12 mouse cellular contexts compared by ENCODE assay signal in the genomic region with DNA sequence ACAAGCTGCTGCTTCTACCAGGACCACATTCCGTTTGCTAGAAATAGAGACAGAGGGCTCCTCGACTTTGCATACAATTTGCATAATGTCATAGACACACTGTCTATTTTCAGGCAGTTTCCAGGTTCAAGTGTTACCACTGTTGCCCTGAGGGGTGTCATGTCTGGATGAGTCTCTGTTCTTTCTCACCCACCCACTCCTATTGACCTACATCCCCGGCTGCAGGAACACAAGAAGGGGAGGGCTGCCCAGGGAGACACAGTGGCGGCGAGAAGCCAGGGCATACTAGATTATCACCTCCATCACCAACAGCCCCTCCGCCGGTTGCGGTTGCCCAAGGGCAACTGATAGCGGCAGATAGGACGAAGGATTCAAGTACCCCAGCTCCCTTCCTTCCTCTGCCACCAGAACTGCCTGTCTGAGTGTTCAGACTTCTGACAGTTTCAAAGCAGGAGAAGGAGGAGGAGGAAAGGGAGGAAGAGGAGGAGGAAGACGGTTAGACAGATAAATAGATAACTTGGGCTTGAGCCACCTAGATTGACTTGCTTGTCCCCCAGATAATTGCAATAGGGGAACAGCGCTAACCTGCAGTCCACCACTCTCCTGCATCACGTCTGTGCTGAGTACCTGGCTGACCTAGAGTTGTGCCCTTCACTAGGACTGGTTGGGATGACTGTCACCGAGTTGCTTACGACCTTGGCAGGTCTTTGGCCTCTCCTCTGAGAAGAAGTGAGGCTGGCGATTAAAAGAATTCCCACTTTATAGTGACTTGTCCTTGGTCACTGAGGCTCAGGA. TPM values are rescaled to one million over a fixed set of nuclear protein-coding genes. Genes with fewer than 3 reads are reported as not detected.
A peak's percentile ranks its signal among the peaks of the same experiment; 100 is the strongest.
DNase-seq lines count a peak whose midpoint lies in the region; ATAC-seq lines count a peak whose summit lies in the region.
"Had no signal": no experiment of that assay in that cellular context is flagged by ENCODE, and none has a peak within 500 bp of the region (broad histone marks: within the 10 kb centered on the region; RNA-seq: fewer than 3 reads in every experiment).

No protein-coding gene starts in this region.

- no peak for ATAC-seq in hindbrain, embryonic 13.5 days (ENCODE audit: low FRiP score)
- ATAC-seq in hindbrain, embryonic 14.5 days (ENCODE audit: low FRiP score): no peak
- ATAC-seq in intestine, embryonic 15.5 days: no peak
- ATAC-seq in erythroblast, adult 5-6 weeks (replicated peaks; ENCODE audit: low FRiP score, poor library complexity, severe bottlenecking): no peak
- ATAC-seq: hindbrain, embryonic 16.5 days; midbrain, embryonic 13.5 days had no signal

- peak overlapping the region; percentile 29; the same call in 1 of the 2 replicates for H3K9ac ChIP-seq in hindbrain, embryonic 13.5 days
- no peak overlapping the region for H3K9ac ChIP-seq in hindbrain, embryonic 14.5 days
- no peak overlapping the region for H3K9ac ChIP-seq in intestine, embryonic 15.5 days

- no peak for DNase-seq in hindbrain, embryonic 14.5 days (ENCODE audit: low spot score)
- DNase-seq in thymus, postnatal 0 days (ENCODE audit: low spot score): peak; percentile 26
- DNase-seq in thymus, postnatal 10 days (ENCODE audit: low spot score in 2 of 2): no peak
- DNase-seq in gastrocnemius, postnatal 36 days: no peak
- DNase-seq: cerebellum, adult 11-12 months had no signal

- intact Hi-C loops in gastrocnemius, postnatal 36 days (cut with DNase I): loop anchor here (5.0 kb wide), 1 partner anchor 55 kb away; no protein-coding TSS in a partner anchor

- 0 out of 2 replicates have a peak, but pooled peaks cover 18% of the 10 kb centered on the region for H3K27me3 ChIP-seq in hindbrain, embryonic 13.5 days
- no peaks in the 10 kb centered on the region for H3K27me3 ChIP-seq in hindbrain, embryonic 14.5 days (ENCODE audit: control insufficient read depth, insufficient read depth, low read length)
- H3K27me3 ChIP-seq in intestine, embryonic 15.5 days (replicated peaks): no peaks in the 10 kb centered on the region

- 76% methylated on average over 16 of the region's 16 CpGs for WGBS in hindbrain, embryonic 13.5 days
- WGBS in hindbrain, embryonic 14.5 days: 72% methylated on average over 16 of the region's 16 CpGs
- 62% methylated on average over 16 of the region's 16 CpGs for WGBS in intestine, embryonic 15.5 days

- H3K27ac ChIP-seq in hindbrain, embryonic 13.5 days: no peak overlapping the region
- H3K27ac ChIP-seq in hindbrain, embryonic 14.5 days: no peak overlapping the region
- H3K27ac ChIP-seq in intestine, embryonic 15.5 days: peak overlapping the region; percentile 29; the same call in 1 of the 2 replicates
- H3K27ac ChIP-seq: midbrain, embryonic 13.5 days had no signal

- no peaks in the 10 kb centered on the region for H3K9me3 ChIP-seq in hindbrain, embryonic 13.5 days
- H3K9me3 ChIP-seq in hindbrain, embryonic 14.5 days (ENCODE audit: control insufficient read depth, low read length): no peaks in the 10 kb centered on the region
- no peaks in the 10 kb centered on the region for H3K9me3 ChIP-seq in intestine, embryonic 15.5 days
- H3K9me3 ChIP-seq: midbrain, embryonic 13.5 days had no signal

- H3K4me1 ChIP-seq in hindbrain, embryonic 13.5 days (replicated peaks): peaks cover 37% of the 10 kb centered on the region
- H3K4me1 ChIP-seq in hindbrain, embryonic 14.5 days (replicated peaks; ENCODE audit: control insufficient read depth, insufficient read depth, low read length): peaks cover 14% of the 10 kb centered on the region
- H3K4me1 ChIP-seq in intestine, embryonic 15.5 days (replicated peaks): peaks cover 55% of the 10 kb centered on the region

- H3K4me2 ChIP-seq in hindbrain, embryonic 13.5 days: no peak overlapping the region
- no peak overlapping the region for H3K4me2 ChIP-seq in hindbrain, embryonic 14.5 days (replicated peaks)
- 0 out of 2 replicates have a peak overlapping the region, but pooled peaks have one; percentile 5 for H3K4me2 ChIP-seq in intestine, embryonic 15.5 days (replicated peaks)
- H3K4me2 ChIP-seq: midbrain, embryonic 13.5 days had no signal

- no peak overlapping the region for H3K4me3 ChIP-seq in hindbrain, embryonic 13.5 days
- no peak overlapping the region for H3K4me3 ChIP-seq in hindbrain, embryonic 14.5 days (replicated peaks; ENCODE audit: low read length)
- H3K4me3 ChIP-seq in intestine, embryonic 15.5 days (replicated peaks): no peak overlapping the region
- H3K4me3 ChIP-seq: midbrain, embryonic 13.5 days had no signal

- H3K36me3 ChIP-seq in hindbrain, embryonic 13.5 days: no peaks in the 10 kb centered on the region
- no peaks in the 10 kb centered on the region for H3K36me3 ChIP-seq in hindbrain, embryonic 14.5 days (replicated peaks; ENCODE audit: control insufficient read depth, insufficient read depth)
- H3K36me3 ChIP-seq in intestine, embryonic 15.5 days: no peaks in the 10 kb centered on the region
- H3K36me3 ChIP-seq: midbrain, embryonic 13.5 days had no signal

RNA-seq across cellular contexts. Expression of a gene that starts 19.0 kb away (rescaled TPM):
- polyA plus RNA-seq in hindbrain, embryonic 13.5 days (2015; fragmentation: Nextera tagmentation; extraction: Ambion mirVana): 7.9 and 8.6 TPM in 2 replicates
- polyA plus RNA-seq in hindbrain, embryonic 14.5 days (2014; fragmentation: Nextera tagmentation; extraction: Ambion mirVana): 5.7 and 6.2 TPM in 2 replicates
- 5.8 and 6.5 TPM in 2 replicates for polyA plus RNA-seq in thymus, postnatal 0 days (2015; fragmentation: Nextera tagmentation; extraction: Ambion mirVana)
- 27.3 and 27.6 TPM in 2 replicates for polyA plus RNA-seq in intestine, embryonic 15.5 days (2015; fragmentation: Nextera tagmentation; extraction: Ambion mirVana)
- 1 to 10 TPM; 8.5 to 9.2 TPM for total RNA-seq in gastrocnemius, postnatal 36 days (2021)
- total RNA-seq in erythroblast, adult 5-6 weeks (2015; ENCODE audit: low replicate concordance): 2.3 and 9.4 TPM in 2 replicates
- 2.3 and 3.8 TPM in 2 replicates for total RNA-seq in erythroblast, adult 5-6 weeks (2017; ENCODE audit: low replicate concordance)

RNA-seq across cellular contexts. Expression of a gene that starts 26.6 kb away (rescaled TPM):
- 19.6 and 20.5 TPM in 2 replicates for polyA plus RNA-seq in hindbrain, embryonic 13.5 days (2015; fragmentation: Nextera tagmentation; extraction: Ambion mirVana)
- 30.0 and 35.7 TPM in 2 replicates for polyA plus RNA-seq in hindbrain, embryonic 14.5 days (2014; fragmentation: Nextera tagmentation; extraction: Ambion mirVana)
- polyA plus RNA-seq in thymus, postnatal 0 days (2015; fragmentation: Nextera tagmentation; extraction: Ambion mirVana): 3.9 and 4.6 TPM in 2 replicates
- polyA plus RNA-seq in intestine, embryonic 15.5 days (2015; fragmentation: Nextera tagmentation; extraction: Ambion mirVana): 9.1 and 9.3 TPM in 2 replicates
- total RNA-seq in gastrocnemius, postnatal 36 days (2021): 10 to 100 TPM; 32.4 to 36.5 TPM
- total RNA-seq in erythroblast, adult 5-6 weeks (2015; ENCODE audit: low replicate concordance): 0.38 and 0.84 TPM in 2 replicates
- 2.6 and 2.9 TPM in 2 replicates for total RNA-seq in erythroblast, adult 5-6 weeks (2017; ENCODE audit: low replicate concordance)

RNA-seq across cellular contexts. Expression of a gene that starts 31.8 kb away (rescaled TPM):
- polyA plus RNA-seq in hindbrain, embryonic 13.5 days (2015; fragmentation: Nextera tagmentation; extraction: Ambion mirVana): not detected in 2 replicates
- polyA plus RNA-seq in hindbrain, embryonic 14.5 days (2014; fragmentation: Nextera tagmentation; extraction: Ambion mirVana): not detected in 2 replicates
- polyA plus RNA-seq in thymus, postnatal 0 days (2015; fragmentation: Nextera tagmentation; extraction: Ambion mirVana): not detected in 2 replicates
- not detected in 2 replicates for polyA plus RNA-seq in intestine, embryonic 15.5 days (2015; fragmentation: Nextera tagmentation; extraction: Ambion mirVana)
- total RNA-seq in gastrocnemius, postnatal 36 days (2021): not detected
- not detected in 2 replicates for total RNA-seq in erythroblast, adult 5-6 weeks (2015; ENCODE audit: low replicate concordance)
- not detected in 2 replicates for total RNA-seq in erythroblast, adult 5-6 weeks (2017; ENCODE audit: low replicate concordance)
- total RNA-seq: left cerebral cortex, postnatal 10 days had no signal
- polyA plus RNA-seq: forebrain, embryonic 11.5 days; hindbrain, embryonic 16.5 days; midbrain, embryonic 13.5 days had no signal
